Mouse (Mus musculus): Measurements from ENCODE around the gene Iqcb1. TPM values are rescaled to one million over a fixed set of nuclear protein-coding genes. Genes with fewer than 3 reads are reported as not detected.

Iqcb1 gene
- polyA plus RNA-seq, 1 experiment, result 0.23 TPM

GRCm38 (mm10) chr16:36874583-36875275 is 46.5 kb downstream of the Iqcb1 start, which contains the start of the genes Eaf2 and Golgb1:
Eaf2 (minus strand) TSS chr16:36875003.
Golgb1 (plus strand) TSS chr16:36875140.
- Histone ChIP-seq H3K27me3 (ENCODE audit: control insufficient read depth, insufficient read depth, low read length) (no peaks in the 10 kb centered on the region), H3K36me3 (ENCODE audit: control insufficient read depth, insufficient read depth, low read length) (no peaks in the 10 kb centered on the region), H3K4me1 (ENCODE audit: control insufficient read depth, insufficient read depth, insufficient read length, low read length) (peaks cover 11% of the 10 kb centered on the region; the same call in 1 of the 2 replicates), H3K4me3 (ENCODE audit: low read depth, low read length) (peak within 1 kb of the TSS; percentile 87), H3K27ac (ENCODE audit: insufficient read depth, low read depth, low read length) (peak within 1 kb of the TSS; percentile 66)
- WGBS, result under 1% methylated on average over 43 of the region's 43 CpGs
- no peak for TF ChIP-seq CTCF (IDR thresholded peaks at IDR 0.05; ENCODE audit: extremely low read depth, insufficient read length, insufficient replicate concordance, low read depth, low read length)
- peak; percentile 39; the same call in 1 of the 2 replicates for TF ChIP-seq POLR2A (IDR thresholded peaks at IDR 0.05; ENCODE audit: low read depth, low read length)

- Histone ChIP-seq H3K4me3 (ENCODE audit: low read depth, low read length) (peak overlapping the region; percentile 87), H3K27ac (ENCODE audit: insufficient read depth, low read depth, low read length) (peak overlapping the region; percentile 23), H3K4me1 (ENCODE audit: control insufficient read depth, insufficient read depth, insufficient read length, low read length) (peaks cover 11% of the 10 kb centered on the region; the same call in 1 of the 2 replicates), H3K36me3 (ENCODE audit: control insufficient read depth, insufficient read depth, low read length) (no peaks in the 10 kb centered on the region), H3K27me3 (ENCODE audit: control insufficient read depth, insufficient read depth, low read length) (no peaks in the 10 kb centered on the region)
- no peak for TF ChIP-seq CTCF (IDR thresholded peaks at IDR 0.05; ENCODE audit: extremely low read depth, insufficient read length, insufficient replicate concordance, low read depth, low read length)
- no peak for TF ChIP-seq POLR2A (IDR thresholded peaks at IDR 0.05; ENCODE audit: low read depth, low read length)
- under 1% methylated on average over 48 of the region's 48 CpGs for WGBS
Measured at GRCm38 (mm10) chr16:36875276-36875851, 47.2 kb downstream of the Iqcb1 start.

DNA sequence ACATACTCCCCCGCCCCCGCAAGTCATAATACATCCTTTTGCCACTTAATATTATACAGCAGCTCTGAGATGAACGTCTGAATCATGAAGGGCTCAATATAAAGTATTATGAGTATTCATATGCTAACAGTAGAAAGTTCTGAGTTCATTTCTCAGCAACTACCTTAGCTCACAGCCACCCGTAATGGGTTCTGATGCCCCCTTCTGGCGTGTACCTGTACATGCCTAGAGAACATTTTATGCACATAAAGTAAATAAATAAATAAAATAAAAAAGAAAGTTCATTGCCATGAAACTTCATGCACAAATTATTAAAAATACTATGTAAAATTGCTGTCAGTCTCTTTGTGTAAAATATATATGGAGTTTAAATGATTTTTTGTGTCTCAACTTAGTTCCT is 49.1 kb downstream of the Iqcb1 start:
- 63% methylated on average over 5 of the region's 5 CpGs for WGBS
- Histone ChIP-seq H3K27me3 (ENCODE audit: control insufficient read depth, insufficient read depth, low read length) (no peaks in the 10 kb centered on the region), H3K4me3 (ENCODE audit: low read depth, low read length) (no peak overlapping the region), H3K36me3 (ENCODE audit: control insufficient read depth, insufficient read depth, low read length) (no peaks in the 10 kb centered on the region), H3K4me1 (ENCODE audit: control insufficient read depth, insufficient read depth, insufficient read length, low read length) (peaks cover 11% of the 10 kb centered on the region; the same call in 1 of the 2 replicates), H3K27ac (ENCODE audit: insufficient read depth, low read depth, low read length) (no peak overlapping the region)
- no peak for TF ChIP-seq POLR2A (IDR thresholded peaks at IDR 0.05; ENCODE audit: low read depth, low read length)
- no peak for TF ChIP-seq CTCF (IDR thresholded peaks at IDR 0.05; ENCODE audit: extremely low read depth, insufficient read length, insufficient replicate concordance, low read depth, low read length)

- no peak overlapping the region for H3K4me3 ChIP-seq (ENCODE audit: low read depth, low read length)
- 83% methylated on average over 5 of the region's 5 CpGs for WGBS
- TF ChIP-seq CTCF (IDR thresholded peaks at IDR 0.05; ENCODE audit: extremely low read depth, insufficient read length, insufficient replicate concordance, low read depth, low read length), result no peak
- no peak for TF ChIP-seq POLR2A (IDR thresholded peaks at IDR 0.05; ENCODE audit: low read depth, low read length)
- H3K4me1 ChIP-seq (ENCODE audit: control insufficient read depth, insufficient read depth, insufficient read length, low read length), result peaks cover 11% of the 10 kb centered on the region; the same call in 1 of the 2 replicates
- H3K27me3 ChIP-seq (ENCODE audit: control insufficient read depth, insufficient read depth, low read length), result no peaks in the 10 kb centered on the region
- H3K36me3 ChIP-seq (ENCODE audit: control insufficient read depth, insufficient read depth, low read length), result peaks cover 19% of the 10 kb centered on the region
- H3K27ac ChIP-seq (ENCODE audit: insufficient read depth, low read depth, low read length), result no peak overlapping the region
Measured at GRCm38 (mm10) chr16:36882737-36883343, 54.7 kb downstream of the Iqcb1 start.

DNA sequence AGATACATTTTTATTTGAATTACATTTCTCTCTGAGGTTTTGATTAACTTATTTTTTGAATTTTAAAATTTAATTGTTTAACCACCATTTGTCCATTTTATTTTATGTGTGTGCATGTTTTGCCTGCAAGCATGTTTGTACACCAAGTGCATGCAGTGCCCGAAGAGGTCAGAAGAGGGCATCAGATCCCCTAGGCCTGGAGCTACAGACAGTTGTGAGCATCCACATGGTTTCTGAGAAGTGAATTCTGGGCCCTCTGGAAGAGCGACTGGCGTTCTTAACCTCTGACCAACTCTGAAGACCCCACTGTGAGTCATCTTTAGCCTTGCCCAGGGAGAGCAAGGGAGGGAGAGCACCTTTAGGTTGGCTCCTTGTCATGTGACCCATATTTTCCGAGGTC is 56.7 kb downstream of the Iqcb1 start:
- no peaks in the 10 kb centered on the region for H3K27me3 ChIP-seq (ENCODE audit: control insufficient read depth, insufficient read depth, low read length)
- H3K27ac ChIP-seq (ENCODE audit: insufficient read depth, low read depth, low read length), result no peak overlapping the region
- H3K36me3 ChIP-seq (ENCODE audit: control insufficient read depth, insufficient read depth, low read length), result peaks cover 34% of the 10 kb centered on the region
- TF ChIP-seq CTCF (IDR thresholded peaks at IDR 0.05; ENCODE audit: extremely low read depth, insufficient read length, insufficient replicate concordance, low read depth, low read length), result no peak
- TF ChIP-seq POLR2A (IDR thresholded peaks at IDR 0.05; ENCODE audit: low read depth, low read length), result no peak
- 92% methylated on average over 4 of the region's 4 CpGs for WGBS
- H3K4me3 ChIP-seq (ENCODE audit: low read depth, low read length), result no peak overlapping the region
- no peaks in the 10 kb centered on the region; the same call in 1 of the 2 replicates for H3K4me1 ChIP-seq (ENCODE audit: control insufficient read depth, insufficient read depth, insufficient read length, low read length)

DNA sequence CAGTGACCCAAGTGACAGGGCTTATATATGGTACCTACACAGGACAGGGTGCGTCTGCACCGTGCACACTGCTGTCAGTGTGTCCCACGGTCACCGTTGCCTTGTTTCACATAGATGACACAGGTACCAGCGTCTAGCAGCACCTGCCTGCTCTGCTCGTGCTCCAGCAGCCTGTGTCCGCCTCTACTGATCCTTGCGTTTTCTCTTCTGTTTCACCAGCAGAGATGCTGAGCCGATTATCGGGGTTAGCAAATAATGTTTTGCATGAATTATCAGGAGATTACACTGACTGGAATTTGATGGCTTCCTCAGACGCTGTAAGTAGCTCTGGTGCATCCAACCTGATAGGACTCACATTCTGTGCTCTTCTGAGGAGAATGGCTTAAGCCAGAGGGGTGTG is 57.7 kb downstream of the Iqcb1 start:
- no peak overlapping the region for H3K27ac ChIP-seq (ENCODE audit: insufficient read depth, low read depth, low read length)
- 93% methylated on average over 11 of the region's 11 CpGs for WGBS
- no peaks in the 10 kb centered on the region for H3K4me1 ChIP-seq (ENCODE audit: control insufficient read depth, insufficient read depth, insufficient read length, low read length)
- no peak for TF ChIP-seq POLR2A (IDR thresholded peaks at IDR 0.05; ENCODE audit: low read depth, low read length)
- TF ChIP-seq CTCF (IDR thresholded peaks at IDR 0.05; ENCODE audit: extremely low read depth, insufficient read length, insufficient replicate concordance, low read depth, low read length), result no peak
- H3K4me3 ChIP-seq (ENCODE audit: low read depth, low read length), result no peak overlapping the region
- peaks cover 41% of the 10 kb centered on the region for H3K36me3 ChIP-seq (ENCODE audit: control insufficient read depth, insufficient read depth, low read length)
- no peaks in the 10 kb centered on the region for H3K27me3 ChIP-seq (ENCODE audit: control insufficient read depth, insufficient read depth, low read length)

DNA sequence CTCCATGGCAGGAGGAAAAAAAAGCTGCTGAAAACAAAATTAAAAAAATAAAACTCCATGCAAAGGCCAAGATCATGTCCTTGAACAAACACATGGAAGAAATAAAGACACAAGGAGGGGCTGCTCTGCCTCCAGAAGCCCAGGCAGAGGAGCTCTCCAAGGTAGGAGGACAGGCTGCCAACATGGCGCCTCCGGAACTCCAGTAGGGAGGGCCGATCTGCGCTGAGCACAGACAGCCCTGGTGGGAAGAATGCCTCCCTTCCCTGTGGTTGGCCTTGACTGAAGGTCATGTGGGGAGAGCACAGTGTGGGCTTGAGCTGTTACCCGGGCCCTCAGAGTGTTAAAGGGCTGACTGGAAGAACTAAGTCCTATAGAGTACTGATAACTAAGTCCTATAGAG is 59.4 kb downstream of the Iqcb1 start:
- no peak overlapping the region for H3K27ac ChIP-seq (ENCODE audit: insufficient read depth, low read depth, low read length)
- no peaks in the 10 kb centered on the region for H3K27me3 ChIP-seq (ENCODE audit: control insufficient read depth, insufficient read depth, low read length)
- no peaks in the 10 kb centered on the region for H3K4me1 ChIP-seq (ENCODE audit: control insufficient read depth, insufficient read depth, insufficient read length, low read length)
- no peak overlapping the region for H3K4me3 ChIP-seq (ENCODE audit: low read depth, low read length)
- peaks cover 49% of the 10 kb centered on the region for H3K36me3 ChIP-seq (ENCODE audit: control insufficient read depth, insufficient read depth, low read length)
- WGBS, result 87% methylated on average over 5 of the region's 5 CpGs
- TF ChIP-seq CTCF (IDR thresholded peaks at IDR 0.05; ENCODE audit: extremely low read depth, insufficient read length, insufficient replicate concordance, low read depth, low read length), result no peak
- no peak for TF ChIP-seq POLR2A (IDR thresholded peaks at IDR 0.05; ENCODE audit: low read depth, low read length)
